Mouse (Mus musculus): ENCODE measurements at regions not wholly inside any gene's neighbourhood (a gene's known extent, or its start where the extent isn't known, plus 50 kb on each side); places are given as distances from the start of the nearest gene placed in this dataset.

DNA sequence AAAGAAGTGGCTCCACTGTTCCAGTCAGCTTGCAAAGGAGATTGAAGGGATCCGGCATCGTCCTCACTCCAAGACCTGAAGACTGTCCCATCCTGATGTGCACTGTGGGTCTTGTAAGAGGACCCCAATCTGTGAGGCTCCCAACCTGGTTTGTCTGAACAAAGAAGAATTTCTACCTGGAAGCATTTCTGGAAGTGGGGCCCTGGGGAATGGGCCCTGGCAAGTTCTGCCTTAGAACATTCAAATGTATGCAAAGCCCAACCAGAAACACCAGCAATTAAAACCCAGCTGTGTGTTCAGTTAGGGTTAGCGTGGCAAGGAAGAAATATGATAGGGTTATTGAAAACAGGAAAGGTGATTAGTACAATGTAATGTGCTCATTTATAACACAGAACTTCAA is 125.9 kb upstream of the A530016L24Rik start:
- DNase-seq, result no peak
- TF ChIP-seq POLR2A (IDR thresholded peaks at IDR 0.05; ENCODE audit: borderline replicate concordance, extremely low read depth, low read depth, low read length) (no peak), CTCF (IDR thresholded peaks at IDR 0.05; ENCODE audit: insufficient read depth, low read length) (no peak)
- no peak overlapping the region for H3K4me3 ChIP-seq (replicated peaks; ENCODE audit: extremely low read depth, low read depth, low read length)
- WGBS, result 83% methylated on average over 3 of the region's 3 CpGs
- no peaks in the 10 kb centered on the region for H3K4me1 ChIP-seq (ENCODE audit: control insufficient read depth, insufficient read depth, low read length)

DNA sequence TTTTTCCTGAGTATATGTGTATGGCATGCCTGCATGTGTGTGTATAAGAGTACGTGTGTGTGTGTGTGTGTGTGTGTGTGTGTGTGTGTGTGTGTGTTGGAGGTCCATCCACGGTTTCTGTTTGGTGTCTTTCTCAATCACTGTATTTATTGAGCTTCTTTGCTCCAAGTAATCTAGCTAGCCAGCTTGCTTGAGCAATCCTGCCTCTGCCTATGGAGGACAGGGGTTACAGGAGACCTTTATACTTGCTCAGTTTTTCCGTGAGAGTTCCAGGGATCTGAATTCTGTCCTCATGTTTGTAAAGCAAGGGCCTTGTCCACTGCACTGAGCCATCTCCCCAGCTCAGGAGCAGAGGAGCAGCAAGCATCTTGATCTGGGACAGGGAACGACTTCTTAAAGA is 122.0 kb upstream of the A530016L24Rik start:
- Histone ChIP-seq H3K4me3 (replicated peaks; ENCODE audit: extremely low read depth, low read depth, low read length) (no peak overlapping the region), H3K4me1 (ENCODE audit: control insufficient read depth, insufficient read depth, low read length) (no peaks in the 10 kb centered on the region)
- DNase-seq, result no peak
- WGBS, result 65% methylated on average over 4 of the region's 4 CpGs
- TF ChIP-seq CTCF (IDR thresholded peaks at IDR 0.05; ENCODE audit: insufficient read depth, low read length), result no peak
- TF ChIP-seq POLR2A (IDR thresholded peaks at IDR 0.05; ENCODE audit: borderline replicate concordance, extremely low read depth, low read depth, low read length), result no peak

DNA sequence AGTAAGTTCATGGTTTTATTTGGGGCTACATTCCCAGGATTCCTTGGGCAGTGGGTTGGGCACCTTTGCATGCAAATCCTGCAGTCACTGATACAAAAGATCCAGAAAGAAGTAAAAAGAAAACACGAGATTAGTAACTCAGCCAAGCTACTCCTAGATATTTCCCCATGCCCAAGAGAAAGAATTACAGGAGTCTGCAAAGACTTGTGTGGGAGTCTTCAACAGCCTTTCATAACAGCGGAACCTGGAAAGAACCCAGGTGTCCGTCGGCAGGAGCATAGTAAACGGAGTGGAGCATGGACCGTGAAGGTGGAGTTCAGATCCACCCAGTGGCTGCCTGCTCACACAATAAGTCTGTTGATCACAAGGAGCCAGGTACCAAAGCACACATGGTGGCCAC is 121.1 kb upstream of the A530016L24Rik start:
- DNase-seq, result no peak

DNA sequence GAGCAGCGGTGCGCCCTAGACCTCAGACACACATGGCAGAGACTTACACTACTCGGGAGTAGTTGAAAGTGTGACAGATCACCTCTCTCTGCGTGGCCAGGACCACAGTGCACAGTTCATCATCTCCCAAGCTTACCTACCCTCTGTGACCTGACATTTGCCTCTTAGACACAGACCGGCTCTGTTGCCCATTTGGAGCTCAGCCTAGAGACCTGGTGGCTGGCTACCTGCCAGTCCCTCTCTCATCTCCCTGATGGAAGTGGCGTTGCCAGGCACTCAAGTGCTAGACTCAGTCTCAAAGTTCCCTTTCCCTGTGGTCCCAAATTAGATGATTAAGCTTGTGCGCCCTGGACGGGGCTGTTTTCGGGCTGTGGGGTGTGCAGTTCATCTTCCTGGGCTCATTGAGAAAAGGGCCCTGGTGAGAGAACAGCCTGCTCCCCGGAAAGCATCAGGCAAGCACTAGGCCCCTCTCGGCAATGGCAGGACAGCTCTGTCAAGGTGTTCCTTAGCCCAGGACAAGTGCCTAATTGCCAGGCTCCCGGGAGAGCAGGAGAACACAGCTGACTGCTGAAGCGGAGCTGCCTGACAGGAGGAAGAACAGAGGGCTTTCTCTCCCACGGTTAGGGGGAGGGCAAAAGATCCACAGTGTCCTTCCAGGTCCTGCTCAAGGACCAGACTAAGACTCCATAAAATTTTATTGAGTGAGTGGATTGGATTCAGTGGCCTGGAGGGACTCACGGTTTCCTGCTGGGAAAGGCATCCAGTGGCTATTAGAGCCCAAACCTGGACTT is 119.5 kb upstream of the A530016L24Rik start:
- H3K4me3 ChIP-seq (replicated peaks; ENCODE audit: extremely low read depth, low read depth, low read length), result no peak overlapping the region
- 62% methylated on average over 15 of the region's 15 CpGs for WGBS
- TF ChIP-seq POLR2A (IDR thresholded peaks at IDR 0.05; ENCODE audit: borderline replicate concordance, extremely low read depth, low read depth, low read length), result no peak
- TF ChIP-seq CTCF (IDR thresholded peaks at IDR 0.05; ENCODE audit: insufficient read depth, low read length), result no peak
- no peaks in the 10 kb centered on the region for H3K4me1 ChIP-seq (ENCODE audit: control insufficient read depth, insufficient read depth, low read length)
- DNase-seq, result no peak

More for the DNA sequence above, 121.1 kb upstream of the A530016L24Rik start:
- no peak overlapping the region for H3K4me3 ChIP-seq (replicated peaks; ENCODE audit: extremely low read depth, low read depth, low read length)
- TF ChIP-seq CTCF (IDR thresholded peaks at IDR 0.05; ENCODE audit: insufficient read depth, low read length) (no peak), POLR2A (IDR thresholded peaks at IDR 0.05; ENCODE audit: borderline replicate concordance, extremely low read depth, low read depth, low read length) (no peak)
- WGBS, result 78% methylated on average over 6 of the region's 6 CpGs
- no peaks in the 10 kb centered on the region for H3K4me1 ChIP-seq (ENCODE audit: control insufficient read depth, insufficient read depth, low read length)

DNA sequence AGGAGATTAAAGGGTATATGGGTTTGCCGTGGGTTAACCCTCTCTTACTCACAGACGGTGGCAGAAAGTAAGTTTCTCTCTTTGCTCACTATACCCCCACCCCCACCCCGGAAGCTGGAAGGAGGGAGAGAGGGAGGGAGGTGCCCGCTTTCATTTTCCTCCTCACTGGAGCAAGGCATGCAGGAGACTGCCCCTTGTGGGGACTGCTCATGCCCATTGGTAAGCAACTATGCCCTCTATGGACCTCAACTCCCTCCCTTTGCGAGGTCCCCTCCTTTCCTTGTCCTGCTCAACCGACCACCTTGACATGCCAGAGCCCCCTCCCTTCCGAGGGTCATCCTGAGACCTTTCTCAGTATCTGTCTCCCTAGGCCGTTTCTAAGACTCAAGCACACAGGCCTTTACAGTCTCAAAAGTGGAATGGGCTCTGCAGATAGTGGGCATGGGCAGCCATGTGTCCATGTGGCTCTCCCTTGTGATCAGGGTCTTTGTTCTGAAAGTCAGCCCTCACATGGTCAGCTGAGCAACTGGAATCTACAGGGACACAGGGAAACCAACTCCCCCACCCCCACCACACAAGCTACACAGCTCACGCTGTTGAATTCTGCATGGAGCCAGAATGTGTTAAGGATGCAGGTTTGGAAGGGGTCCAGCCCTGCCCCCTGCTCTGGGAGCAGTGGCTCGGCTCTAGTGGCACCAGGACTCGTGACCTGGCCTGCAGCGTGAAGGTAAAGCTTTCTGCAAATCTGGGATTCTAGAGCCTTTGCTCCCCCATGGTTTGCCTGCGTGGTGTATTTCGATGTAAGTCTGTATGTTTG is 116.8 kb upstream of the A530016L24Rik start:
- no peak overlapping the region for H3K4me3 ChIP-seq (replicated peaks; ENCODE audit: extremely low read depth, low read depth, low read length)

DNA sequence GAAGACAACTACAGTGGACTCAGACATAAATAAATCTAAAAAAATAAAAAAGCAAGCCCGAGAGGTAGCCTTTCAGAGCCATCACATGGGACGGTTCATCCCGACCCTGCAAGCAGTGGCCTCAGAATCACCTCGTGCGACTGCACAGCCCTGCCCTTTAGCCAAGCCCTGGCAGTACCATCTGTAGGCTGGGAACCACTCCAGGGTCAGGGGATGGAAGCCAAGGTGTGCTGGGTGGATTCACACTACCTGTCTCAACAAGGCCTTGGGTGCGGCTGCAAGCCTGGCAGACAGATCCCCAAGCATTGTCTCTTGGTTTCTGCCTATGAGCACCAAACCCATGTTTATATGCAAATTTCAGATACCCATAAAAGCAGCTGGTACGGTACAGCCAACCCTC is 115.3 kb upstream of the A530016L24Rik start:
- no peak for TF ChIP-seq CTCF (IDR thresholded peaks at IDR 0.05; ENCODE audit: insufficient read depth, low read length)
- no peak for TF ChIP-seq POLR2A (IDR thresholded peaks at IDR 0.05; ENCODE audit: borderline replicate concordance, extremely low read depth, low read depth, low read length)
- Histone ChIP-seq H3K4me3 (replicated peaks; ENCODE audit: extremely low read depth, low read depth, low read length) (no peak overlapping the region), H3K4me1 (ENCODE audit: control insufficient read depth, insufficient read depth, low read length) (no peaks in the 10 kb centered on the region)
- DNase-seq, result no peak
- WGBS, result 86% methylated on average over 7 of the region's 7 CpGs

More for the DNA sequence above, 116.8 kb upstream of the A530016L24Rik start:
- H3K4me1 ChIP-seq (ENCODE audit: control insufficient read depth, insufficient read depth, low read length), result no peaks in the 10 kb centered on the region
- no peak for TF ChIP-seq CTCF (IDR thresholded peaks at IDR 0.05; ENCODE audit: insufficient read depth, low read length)
- TF ChIP-seq POLR2A (IDR thresholded peaks at IDR 0.05; ENCODE audit: borderline replicate concordance, extremely low read depth, low read depth, low read length), result no peak
- WGBS, result 71% methylated on average over 14 of the region's 14 CpGs
- DNase-seq, result no peak

DNA sequence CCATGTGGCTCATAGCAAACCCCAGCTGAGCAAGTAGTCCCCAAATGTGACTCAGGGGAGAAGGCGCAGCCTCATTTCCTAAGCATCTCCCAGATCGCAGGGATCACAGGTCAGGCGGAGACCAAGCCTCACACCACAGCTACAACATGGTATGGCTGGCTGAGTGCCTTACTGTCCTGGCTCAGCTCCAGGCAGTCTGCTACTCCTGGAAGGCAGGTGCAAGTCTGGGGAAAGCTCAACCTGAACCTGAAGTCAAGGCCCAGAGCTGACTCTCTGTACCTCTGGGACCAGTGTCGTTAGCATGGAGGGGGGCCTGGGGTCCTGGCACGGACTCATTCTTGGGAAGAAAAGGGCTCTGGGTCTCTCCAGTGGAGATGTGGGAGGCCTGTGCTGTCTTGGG is 113.0 kb upstream of the A530016L24Rik start:
- TF ChIP-seq CTCF (IDR thresholded peaks at IDR 0.05; ENCODE audit: insufficient read depth, low read length) (no peak), POLR2A (IDR thresholded peaks at IDR 0.05; ENCODE audit: borderline replicate concordance, extremely low read depth, low read depth, low read length) (no peak)
- Histone ChIP-seq H3K4me1 (ENCODE audit: control insufficient read depth, insufficient read depth, low read length) (no peaks in the 10 kb centered on the region), H3K4me3 (replicated peaks; ENCODE audit: extremely low read depth, low read depth, low read length) (no peak overlapping the region)
- DNase-seq, result no peak
- 83% methylated on average over 5 of the region's 5 CpGs for WGBS

DNA sequence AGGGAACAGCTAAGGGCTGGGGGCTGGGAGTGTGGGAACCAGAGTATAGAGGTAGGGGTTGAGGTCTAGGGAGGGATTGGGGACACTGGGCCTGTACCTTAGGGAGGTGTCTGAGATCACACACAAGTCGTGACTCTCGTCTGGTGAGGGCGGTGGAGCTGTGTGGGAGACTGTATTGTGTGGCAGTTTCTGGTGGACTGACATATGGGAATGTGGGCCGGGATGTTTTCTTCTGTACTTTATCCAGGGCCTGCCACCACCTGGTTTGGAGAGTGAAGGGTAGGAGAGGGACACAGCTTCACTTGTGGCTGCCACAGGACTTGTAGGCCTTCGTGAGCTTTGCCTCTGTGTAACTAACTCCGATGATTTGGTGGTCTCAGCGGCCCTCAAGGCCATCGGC is 112.5 kb upstream of the A530016L24Rik start:
- no peak for DNase-seq
- no peak for TF ChIP-seq POLR2A (IDR thresholded peaks at IDR 0.05; ENCODE audit: borderline replicate concordance, extremely low read depth, low read depth, low read length)
- no peak for TF ChIP-seq CTCF (IDR thresholded peaks at IDR 0.05; ENCODE audit: insufficient read depth, low read length)
- Histone ChIP-seq H3K4me1 (ENCODE audit: control insufficient read depth, insufficient read depth, low read length) (no peaks in the 10 kb centered on the region), H3K4me3 (replicated peaks; ENCODE audit: extremely low read depth, low read depth, low read length) (no peak overlapping the region)
- 84% methylated on average over 8 of the region's 8 CpGs for WGBS

DNA sequence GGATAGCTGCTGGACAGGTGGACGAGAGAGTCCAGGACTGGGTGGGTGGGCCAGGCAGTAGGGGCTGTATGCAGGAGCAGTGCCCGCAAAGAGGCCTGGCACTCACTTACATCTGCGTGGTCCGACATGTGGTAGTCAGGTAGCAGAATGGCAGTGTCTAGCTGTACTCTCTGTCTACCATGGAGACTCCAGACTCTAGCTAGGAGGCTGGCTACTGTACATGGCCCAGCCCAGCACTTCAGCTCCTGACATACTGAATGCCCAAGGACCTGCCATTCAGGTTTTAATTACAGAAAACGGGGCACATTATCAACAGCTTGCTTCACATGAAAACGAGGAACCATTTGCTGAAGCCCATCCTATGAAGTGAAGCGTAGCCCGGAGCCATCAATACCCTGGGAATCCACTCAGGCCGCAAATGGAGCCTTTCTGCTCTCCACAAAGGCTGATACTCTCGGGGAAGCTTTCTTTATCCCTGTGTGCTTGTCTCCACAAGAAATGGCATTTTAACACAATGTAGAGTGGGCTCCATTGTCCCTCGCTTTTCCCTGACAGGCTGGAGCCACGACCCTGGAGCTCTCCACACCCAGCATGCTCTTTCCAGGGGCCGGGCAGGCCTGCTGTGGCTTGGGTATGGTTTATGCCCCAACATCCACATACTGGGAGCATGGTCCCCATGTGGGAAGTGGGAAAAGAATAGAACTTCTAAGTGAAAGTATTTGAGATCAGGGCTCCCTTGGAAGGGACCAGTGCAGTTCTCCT is 110.6 kb upstream of the A530016L24Rik start:
- Histone ChIP-seq H3K4me1 (ENCODE audit: control insufficient read depth, insufficient read depth, low read length) (no peaks in the 10 kb centered on the region), H3K4me3 (replicated peaks; ENCODE audit: extremely low read depth, low read depth, low read length) (no peak overlapping the region)
- TF ChIP-seq POLR2A (IDR thresholded peaks at IDR 0.05; ENCODE audit: borderline replicate concordance, extremely low read depth, low read depth, low read length), result no peak
- no peak for TF ChIP-seq CTCF (IDR thresholded peaks at IDR 0.05; ENCODE audit: insufficient read depth, low read length)
- WGBS, result 85% methylated on average over 13 of the region's 13 CpGs
- no peak for DNase-seq
